Mouse (Mus musculus) MEL (cell line): ENCODE data around the gene Rassf8. TPM values are rescaled to one million over a fixed set of nuclear protein-coding genes. Genes with fewer than 3 reads are reported as not detected.

ENCODE experiments used
- DNase-seq: peaks from one replicate; pipeline ENCODE4 v3.0.0; 2011; ENCODE audit warnings: low read depth, low spot score
- H3K27ac ChIP-seq: 2 replicates; pipeline ENCODE4 v1.5.1; 2012; ENCODE audit warnings: low read depth, mild to moderate bottlenecking, control low read depth, low read length, moderate library complexity; ENCODE audit not compliant: control insufficient read depth
- H3K27me3 ChIP-seq, 2 experiments: fragments of 150-350 bp in 1 of 2; sonication (generic) in 1 of 2; 2 replicates each; pipeline ENCODE4 v1.6.1; 2012; ENCODE audit warnings: low read length in 2 of 2, mild to moderate bottlenecking in 2 of 2, improper control_type of control experiment in 1 of 2, moderate library complexity in 1 of 2; ENCODE audit not compliant: insufficient read depth in 2 of 2, control insufficient read depth in 1 of 2
- H3K36me3 ChIP-seq, 2 experiments: 2 replicates each; pipeline ENCODE4 v1.6.1; 2012 to 2014; ENCODE audit warnings: low read length in 2 of 2, improper control_type of control experiment in 1 of 2, inconsistent platforms in 1 of 2, mild to moderate bottlenecking in 1 of 2; ENCODE audit not compliant: insufficient read depth in 2 of 2, control insufficient read depth in 1 of 2
- H3K4me1 ChIP-seq, 2 experiments: fragments of 150-350 bp in 1 of 2; sonication (generic) in 1 of 2; 2 replicates each; pipeline ENCODE4 v1.6.1; 2012; ENCODE audit warnings: low read length in 2 of 2, improper control_type of control experiment in 1 of 2, mild to moderate bottlenecking in 1 of 2; ENCODE audit not compliant: insufficient read depth in 2 of 2, control insufficient read depth in 1 of 2
- H3K4me3 ChIP-seq, 2 experiments: fragments of 150-350 bp in 1 of 2; sonication (generic) in 1 of 2; 2 replicates each; pipeline ENCODE4 v1.5.1; 2012; ENCODE audit warnings: low read depth in 2 of 2, low read length in 2 of 2, mild to moderate bottlenecking in 2 of 2, moderate library complexity in 2 of 2, control low read depth in 1 of 2, improper control_type of control experiment in 1 of 2; ENCODE audit not compliant: control insufficient read depth in 1 of 2, insufficient read depth in 1 of 2
- H3K79me2 ChIP-seq: 2 replicates; pipeline ENCODE4 v1.6.1; 2012; ENCODE audit warnings: mild to moderate bottlenecking, low read length, moderate library complexity; ENCODE audit not compliant: control insufficient read depth, poor library complexity, insufficient read depth
- H3K9ac ChIP-seq: 2 replicates; pipeline ENCODE4 v1.6.1; 2012; ENCODE audit warnings: low read depth, mild to moderate bottlenecking, control low read depth, low read length, moderate library complexity; ENCODE audit not compliant: control insufficient read depth, poor library complexity, severe bottlenecking
- H3K9me3 ChIP-seq: fragments of 150-350 bp; sonication (generic); replicated peaks from 2 replicates; pipeline ENCODE4 v1.6.1; 2012; ENCODE audit warnings: mild to moderate bottlenecking, low read length, improper control_type of control experiment, moderate library complexity; ENCODE audit not compliant: insufficient read depth
- CHD2 ChIP-seq: IDR thresholded peaks from 2 replicates; pipeline ENCODE4 v1.6.1; 2011; ENCODE audit warnings: low read length, improper control_type of control experiment
- ELF1 ChIP-seq: IDR thresholded peaks from 2 replicates; pipeline ENCODE4 v1.6.1; 2014; ENCODE audit warnings: low read depth, mild to moderate bottlenecking, inconsistent platforms, low read length, improper control_type of control experiment, moderate library complexity
- EP300 ChIP-seq, 2 experiments: IDR thresholded peaks; 2 replicates each; pipeline ENCODE4 v1.6.1; 2011; ENCODE audit warnings: improper control_type of control experiment in 2 of 2, low read length in 2 of 2, low read depth in 1 of 2, mild to moderate bottlenecking in 1 of 2
- ETS1 ChIP-seq: IDR thresholded peaks from 2 replicates; pipeline ENCODE4 v1.6.1; 2012; ENCODE audit warnings: low read depth, mild to moderate bottlenecking, inconsistent platforms, low read length, improper control_type of control experiment, moderate library complexity
- GABPA ChIP-seq: IDR thresholded peaks from 2 replicates; pipeline ENCODE4 v1.6.1; 2012; ENCODE audit warnings: low read depth, mild to moderate bottlenecking, inconsistent platforms, low read length, improper control_type of control experiment, moderate library complexity
- GATA1 ChIP-seq: IDR thresholded peaks from 2 replicates; pipeline ENCODE4 v1.6.1; 2011; ENCODE audit warnings: low read depth, low read length, improper control_type of control experiment
- MAFK ChIP-seq: IDR thresholded peaks from 2 replicates; pipeline ENCODE4 v1.6.1; 2011; ENCODE audit warnings: low read depth, mild to moderate bottlenecking, low read length, improper control_type of control experiment, borderline replicate concordance
- MAZ ChIP-seq: IDR thresholded peaks from 2 replicates; pipeline ENCODE4 v1.6.1; 2012; ENCODE audit warnings: low read depth, mild to moderate bottlenecking, inconsistent platforms, low read length, improper control_type of control experiment
- MEF2A ChIP-seq: IDR thresholded peaks from 2 replicates; pipeline ENCODE4 v1.6.1; 2014; ENCODE audit warnings: low read depth, mild to moderate bottlenecking, inconsistent platforms, low read length, improper control_type of control experiment; ENCODE audit not compliant: poor library complexity, insufficient replicate concordance, severe bottlenecking; ENCODE audit errors: extremely low read depth
- MXI1 ChIP-seq: IDR thresholded peaks from 2 replicates; pipeline ENCODE4 v1.6.1; 2011; ENCODE audit warnings: mild to moderate bottlenecking, low read depth, low read length, improper control_type of control experiment
- MYC ChIP-seq: IDR thresholded peaks from 2 replicates; pipeline ENCODE4 v1.6.1; 2011; ENCODE audit warnings: low read depth, mild to moderate bottlenecking, low read length, improper control_type of control experiment, moderate library complexity
- NRF1 ChIP-seq: IDR thresholded peaks from 2 replicates; pipeline ENCODE4 v1.6.1; 2014; ENCODE audit warnings: low read depth, mild to moderate bottlenecking, inconsistent platforms, low read length, improper control_type of control experiment, moderate library complexity; ENCODE audit not compliant: poor library complexity, insufficient read depth, severe bottlenecking
- POLR2A ChIP-seq, 2 experiments: IDR thresholded peaks; 2 replicates each; pipeline ENCODE4 v1.6.1; 2011 to 2012; ENCODE audit warnings: low read length in 2 of 2, mild to moderate bottlenecking in 2 of 2, control low read depth in 1 of 2, improper control_type of control experiment in 1 of 2, low read depth in 1 of 2, moderate library complexity in 1 of 2; ENCODE audit not compliant: control insufficient read depth in 1 of 2, insufficient read depth in 1 of 2, poor library complexity in 1 of 2
- POLR2AphosphoS2 ChIP-seq: IDR thresholded peaks from 2 replicates; pipeline ENCODE4 v1.6.1; 2011; ENCODE audit warnings: low read length, improper control_type of control experiment
- POLR2AphosphoS5 ChIP-seq: IDR thresholded peaks from 2 replicates; pipeline ENCODE4 v1.6.1; 2012; ENCODE audit warnings: low read depth, borderline replicate concordance, mild to moderate bottlenecking, inconsistent platforms, low read length, moderate library complexity, mixed read lengths
- RAD21 ChIP-seq: IDR thresholded peaks from 2 replicates; pipeline ENCODE4 v1.6.1; 2011; ENCODE audit warnings: mild to moderate bottlenecking, low read depth, low read length, improper control_type of control experiment
- RCOR1 ChIP-seq: IDR thresholded peaks from 2 replicates; pipeline ENCODE4 v1.6.1; 2012; ENCODE audit warnings: low read depth, mild to moderate bottlenecking, inconsistent platforms, low read length, improper control_type of control experiment
- SIN3A ChIP-seq: IDR thresholded peaks from 2 replicates; pipeline ENCODE4 v1.6.1; 2012; ENCODE audit warnings: low read length, improper control_type of control experiment, inconsistent platforms
- SMC3 ChIP-seq: IDR thresholded peaks from 2 replicates; pipeline ENCODE4 v1.6.1; 2011; ENCODE audit warnings: low read depth, low read length, improper control_type of control experiment
- UBTF ChIP-seq: IDR thresholded peaks from 2 replicates; pipeline ENCODE4 v1.6.1; 2012; ENCODE audit warnings: low read depth, mild to moderate bottlenecking, inconsistent platforms, low read length, improper control_type of control experiment, moderate library complexity, borderline replicate concordance; ENCODE audit not compliant: insufficient read depth
- USF2 ChIP-seq, 2 experiments: IDR thresholded peaks; 2 replicates each; pipeline ENCODE4 v1.6.1; 2011 to 2012; ENCODE audit warnings: improper control_type of control experiment in 2 of 2, low read length in 2 of 2, borderline replicate concordance in 1 of 2, inconsistent platforms in 1 of 2, low read depth in 1 of 2, mild to moderate bottlenecking in 1 of 2; ENCODE audit not compliant: insufficient read depth in 1 of 2
- ZC3H11A ChIP-seq: IDR thresholded peaks from 2 replicates; pipeline ENCODE4 v1.6.1; 2012; ENCODE audit warnings: low read depth, mild to moderate bottlenecking, inconsistent platforms, low read length, improper control_type of control experiment
- ZMIZ1 ChIP-seq: IDR thresholded peaks from 2 replicates; pipeline ENCODE4 v1.6.1; 2012; ENCODE audit warnings: low read depth, mild to moderate bottlenecking, inconsistent platforms, low read length, improper control_type of control experiment, moderate library complexity
- polyA plus RNA-seq, 2 experiments: library from polyadenylated mRNA; stranded (reverse) in 1 of 2; unstranded in 1 of 2; fragments of >175 nt in 1 of 2; fragments of >200 nt in 1 of 2; gene quantifications; 2 replicates each; pipeline versions ENCODE4 v1.2.1 to v1.2.4; 2012; ENCODE audit warnings: low replicate concordance in 2 of 2, low read depth in 1 of 2; ENCODE audit not compliant: insufficient read length in 2 of 2, insufficient read depth in 1 of 2, missing spikeins in 1 of 2
- total RNA-seq: library from RNA; depleted of rRNA; stranded (reverse); fragments of 300-350 nt; gene quantifications from 2 replicates; pipeline ENCODE4 v1.2.3, GENCODE M21; 2012

Rassf8 gene
- total and polyA plus RNA-seq, 3 experiments, result not detected

DNA sequence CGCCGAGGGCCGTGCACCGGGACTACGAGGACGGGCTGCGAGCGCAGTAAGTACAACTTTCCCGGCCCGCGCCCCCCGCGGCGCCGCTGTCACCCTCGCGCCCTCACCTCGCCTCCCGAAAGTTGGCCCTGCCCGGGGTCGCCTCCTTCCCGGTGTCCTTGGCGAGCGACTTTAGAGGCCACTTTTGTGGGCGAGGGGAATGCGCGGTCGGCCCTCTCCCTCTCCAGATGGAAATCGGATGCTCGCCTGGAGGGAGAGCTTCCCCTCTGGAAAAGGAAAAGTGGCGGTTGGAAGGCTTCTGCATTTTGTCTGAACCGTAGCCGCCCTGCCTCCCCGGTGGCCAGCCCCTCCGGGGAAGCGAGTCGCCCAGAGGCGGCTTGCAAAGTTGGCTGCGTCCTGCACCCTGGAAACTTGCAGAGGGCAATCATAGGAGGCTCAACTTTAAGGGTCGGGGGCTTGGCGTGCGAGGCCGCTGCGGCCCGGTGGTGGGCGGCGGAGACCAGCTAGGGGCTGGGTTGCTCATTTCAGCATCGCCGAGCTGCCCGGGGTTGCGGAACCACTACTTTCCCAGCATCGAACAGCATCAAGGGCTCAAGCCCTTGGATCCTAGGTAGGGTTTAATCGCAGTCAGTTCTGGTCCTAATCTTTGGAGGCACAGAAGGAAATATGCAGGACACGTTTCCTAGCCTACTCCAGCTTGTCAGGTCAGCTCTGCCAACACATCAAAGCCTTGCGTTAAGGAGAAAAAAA, 548 bp downstream of the Rassf8 start:
- H3K9me3 ChIP-seq, result no peaks in the 10 kb centered on the region
- no peak overlapping the region for H3K9ac ChIP-seq
- TF ChIP-seq RAD21, result no peak
- no peak for TF ChIP-seq GABPA
- TF ChIP-seq MAFK, result no peak
- no peak for TF ChIP-seq ELF1
- no peak for TF ChIP-seq MAZ
- TF ChIP-seq CHD2, result no peak
- TF ChIP-seq GATA1, result no peak
- DNase-seq, result no peak
- H3K4me1 ChIP-seq, result no peaks in the 10 kb centered on the region
- no peaks in the 10 kb centered on the region for H3K36me3 ChIP-seq
- H3K27ac ChIP-seq, result no peak overlapping the region
- no peaks in the 10 kb centered on the region for H3K27me3 ChIP-seq
- H3K4me3 ChIP-seq, result no peak overlapping the region
- no peaks in the 10 kb centered on the region for H3K79me2 ChIP-seq

DNA sequence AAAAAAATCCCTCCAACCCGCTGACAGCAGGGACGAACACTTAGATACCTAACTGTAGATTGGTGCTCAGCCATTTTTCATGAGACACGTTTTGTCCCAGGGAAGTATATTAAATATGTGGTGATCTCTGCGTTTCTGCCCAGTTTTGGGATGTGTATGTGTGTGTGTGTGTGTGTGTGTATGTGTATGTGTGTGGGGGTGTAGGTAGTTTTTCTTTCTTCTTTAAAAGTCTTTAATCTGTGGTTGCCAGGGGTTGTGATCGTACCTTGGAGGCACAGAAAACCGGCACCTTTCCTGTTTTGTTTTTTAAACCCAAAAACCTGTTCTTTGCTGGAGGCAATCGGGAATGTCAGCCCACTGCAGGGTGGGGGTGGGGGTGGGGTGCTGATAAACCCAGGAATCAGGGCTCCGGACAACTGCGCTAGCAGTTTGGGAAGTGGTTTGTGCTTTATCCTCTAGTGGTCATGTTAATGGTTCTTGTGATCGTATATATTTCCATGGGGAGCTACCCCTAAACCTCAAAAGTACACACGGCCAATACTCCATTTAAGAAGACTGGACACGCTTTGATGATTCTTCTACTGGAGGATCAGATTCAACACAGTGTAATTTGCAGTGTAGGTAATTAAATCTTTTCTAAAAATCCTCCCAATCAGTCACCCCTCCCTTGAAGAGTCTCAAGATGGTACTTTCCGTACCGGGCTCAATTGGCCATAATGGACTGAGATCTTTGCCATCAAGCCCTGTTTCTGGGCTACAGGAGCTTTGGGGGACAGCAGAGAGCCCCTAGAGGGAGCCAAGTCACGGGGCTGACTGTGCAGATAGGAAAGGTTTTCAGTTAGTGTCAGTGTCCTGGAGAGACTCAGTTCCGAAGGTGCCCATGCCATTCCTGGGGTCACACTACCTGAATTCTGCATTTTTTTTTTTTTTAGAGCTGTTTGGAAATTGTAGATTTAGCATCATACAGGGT, 1.4 kb downstream of the Rassf8 start:
- no peaks in the 10 kb centered on the region for H3K27me3 ChIP-seq

DNA sequence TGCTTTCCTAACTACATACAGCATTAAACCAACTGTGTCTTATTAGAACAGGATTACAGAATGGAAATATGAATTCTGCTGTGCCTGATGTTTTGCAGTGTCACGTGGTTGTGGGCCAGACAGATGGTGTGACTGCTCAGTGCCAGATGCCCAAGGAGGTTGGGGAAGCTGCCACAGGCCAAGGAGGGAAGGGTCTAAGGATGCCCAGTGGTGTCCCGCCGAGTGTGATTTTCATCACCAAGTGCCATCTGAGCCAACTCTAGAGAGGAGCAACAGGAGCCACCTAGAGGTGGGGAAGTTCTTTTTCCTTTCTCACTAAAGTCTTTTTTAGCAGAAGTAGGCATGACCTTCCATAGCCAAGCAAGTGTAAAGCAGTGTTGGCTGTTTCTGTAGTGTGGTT, 3.8 kb downstream of the Rassf8 start:
- no peaks in the 10 kb centered on the region for H3K36me3 ChIP-seq
- no peak overlapping the region for H3K9ac ChIP-seq
- H3K79me2 ChIP-seq, result no peaks in the 10 kb centered on the region
- H3K27ac ChIP-seq, result no peak overlapping the region
- H3K9me3 ChIP-seq, result no peaks in the 10 kb centered on the region
- H3K4me3 ChIP-seq, result no peak overlapping the region
- H3K4me1 ChIP-seq, result no peaks in the 10 kb centered on the region
- no peaks in the 10 kb centered on the region for H3K27me3 ChIP-seq
- DNase-seq, result no peak
- TF ChIP-seq NRF1 (no peak), POLR2AphosphoS5 (no peak), MYC (no peak), ELF1 (no peak), POLR2AphosphoS2 (no peak), SIN3A (no peak), POLR2A (IDR thresholded peaks at IDR 0.05; ENCODE audit: control insufficient read depth in 1 of 2, insufficient read depth in 1 of 2, low read depth in 1 of 2, low read length in 2 of 2, poor library complexity in 1 of 2) (no peak), ZC3H11A (no peak), MXI1 (no peak), EP300 (IDR thresholded peaks at IDR 0.05; ENCODE audit: low read depth in 1 of 2, low read length in 2 of 2) (no peak), ZMIZ1 (no peak), MEF2A (no peak), UBTF (no peak), ETS1 (no peak), SMC3 (no peak)

More for the DNA sequence above, 1.4 kb downstream of the Rassf8 start:
- H3K36me3 ChIP-seq, result no peaks in the 10 kb centered on the region
- no peak overlapping the region for H3K9ac ChIP-seq
- no peaks in the 10 kb centered on the region for H3K4me1 ChIP-seq
- TF ChIP-seq USF2 (IDR thresholded peaks at IDR 0.05; ENCODE audit: borderline replicate concordance in 1 of 2, insufficient read depth in 1 of 2, low read depth in 1 of 2, low read length in 2 of 2) (no peak), MAFK (no peak), GABPA (no peak), SIN3A (no peak), CHD2 (no peak), RCOR1 (no peak)
- TF ChIP-seq, all 39 proteins: peak for 0
- no peak for DNase-seq
- H3K9me3 ChIP-seq, result no peaks in the 10 kb centered on the region
- no peaks in the 10 kb centered on the region for H3K79me2 ChIP-seq
- H3K27ac ChIP-seq, result no peak overlapping the region
- no peak overlapping the region for H3K4me3 ChIP-seq
